Mouse (Mus musculus) adrenal gland, adult 8-10 months (tissue): ENCODE measurements around the gene Kcnd1. TPM values are rescaled to one million over a fixed set of nuclear protein-coding genes. Genes with fewer than 3 reads are reported as not detected.
"Not testable (repeated sequence)": the region's sequence is repeated elsewhere in the genome, so short reads cannot be mapped to it uniquely, and the experiment has no call there.

Experiments used
- DNase-seq: peaks from one replicate; pipeline ENCODE4 v3.0.0; 2022
- total RNA-seq, 4 experiments: library from RNA; stranded (reverse); gene quantifications; 2 replicates each; pipeline ENCODE4 v1.2.4; 2022

Kcnd1 gene
- 1 to 10 TPM in 3 of 4 experiments, under 1 TPM in 1; 0.81 to 2.1 (median 1.6) TPM for total RNA-seq

DNA sequence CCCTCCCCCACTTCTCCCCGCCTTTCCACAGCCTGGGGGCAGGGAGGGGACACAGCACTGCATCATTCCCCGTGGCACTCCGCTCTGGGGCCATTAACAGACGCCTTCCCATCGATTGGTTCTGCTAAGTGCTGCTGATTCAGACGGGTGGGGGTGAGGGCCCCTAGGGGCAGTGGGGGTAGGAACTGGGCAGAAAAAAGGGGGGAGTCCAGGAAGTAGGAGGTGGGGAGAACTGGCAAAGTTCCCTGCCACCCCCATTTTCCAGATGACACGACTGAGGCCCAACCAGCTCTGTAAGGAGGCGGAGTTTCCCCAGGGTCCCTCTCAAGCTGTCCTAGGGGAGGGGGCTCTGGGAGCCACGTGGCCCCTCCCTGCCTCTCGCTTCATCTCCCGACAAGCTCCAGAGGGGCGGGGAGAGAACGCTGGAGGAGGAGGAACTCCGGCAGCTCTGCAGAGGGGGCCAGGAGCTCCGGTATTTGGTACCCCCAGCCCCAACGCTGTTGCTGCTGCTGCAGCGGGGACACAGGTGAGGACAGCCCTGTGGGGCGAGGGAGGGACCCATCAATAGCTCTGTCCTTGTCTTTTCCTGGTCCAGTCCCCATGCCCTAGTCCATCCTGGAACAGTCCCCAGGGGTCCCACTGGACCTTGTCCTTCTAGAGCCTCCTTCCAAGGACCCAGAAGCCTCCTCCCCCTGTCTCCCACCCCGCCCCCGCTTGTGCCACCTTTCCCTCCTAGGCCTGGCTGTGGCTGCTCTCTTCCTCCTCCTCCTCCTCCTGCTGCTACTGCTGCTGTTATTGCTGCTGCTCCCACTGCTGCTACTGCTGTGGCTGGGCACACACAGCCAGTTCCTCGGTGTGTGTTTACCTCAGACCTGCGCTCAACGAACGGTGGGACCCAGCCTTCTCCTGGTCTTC lies at the start of gene Kcnd1:
Kcnd1 (plus strand) TSS at position 425 of the 915 bp plus-strand sequence.
- no peak for DNase-seq

GRCm38 (mm10) chrX:7772766-7773165 lies 49.3 kb upstream of the Kcnd1 start:
- DNase-seq = no peak

- DNase-seq = no peak
Observed at GRCm38 (mm10) chrX:7775501-7776205, 46.4 kb upstream of the Kcnd1 start.

- no peak for DNase-seq
Observed at GRCm38 (mm10) chrX:7776329-7777082, 45.6 kb upstream of the Kcnd1 start.

DNA sequence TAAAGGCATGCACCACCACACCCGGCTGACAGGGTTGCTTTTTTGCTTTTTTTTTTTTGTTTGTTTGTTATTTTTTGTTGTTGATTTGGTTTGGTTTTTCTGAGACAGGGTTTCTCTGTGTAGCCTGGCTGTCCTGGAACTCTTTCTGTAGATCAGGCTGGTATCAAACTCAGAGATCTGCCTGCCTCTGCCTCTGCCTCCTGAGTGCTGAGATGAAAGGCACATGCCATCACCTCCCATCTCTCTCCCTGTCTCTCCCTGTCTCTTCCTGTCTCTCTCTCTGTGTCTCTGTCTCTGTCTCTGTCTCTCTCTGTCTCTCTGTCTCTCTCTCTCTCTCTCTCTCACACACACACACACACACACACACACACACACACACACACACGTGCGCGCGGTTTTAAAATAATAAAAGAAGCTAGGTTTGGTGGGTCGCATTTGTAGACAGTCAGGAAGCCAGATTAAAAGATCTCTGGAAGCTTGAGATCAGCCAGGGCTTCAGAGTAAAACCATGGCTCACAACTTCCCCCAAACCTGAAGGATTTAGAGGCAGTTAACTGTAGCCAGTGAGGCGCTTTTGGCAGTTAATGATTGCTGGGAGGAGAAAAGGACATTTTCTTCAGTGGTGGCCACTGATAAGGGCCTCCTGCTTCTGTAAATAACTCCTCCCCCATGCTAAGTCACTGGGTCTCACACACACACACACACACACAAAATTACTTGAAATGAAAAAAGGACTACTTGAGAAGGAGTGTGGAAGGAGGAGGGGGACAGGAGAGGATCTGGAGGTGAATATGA lies 43.4 kb upstream of the Kcnd1 start:
- no peak for DNase-seq

GRCm38 (mm10) chrX:7779294-7779693 lies 42.8 kb upstream of the Kcnd1 start:
- DNase-seq = no peak

- DNase-seq = no peak
Observed at GRCm38 (mm10) chrX:7782603-7783092, 39.4 kb upstream of the Kcnd1 start.

DNA sequence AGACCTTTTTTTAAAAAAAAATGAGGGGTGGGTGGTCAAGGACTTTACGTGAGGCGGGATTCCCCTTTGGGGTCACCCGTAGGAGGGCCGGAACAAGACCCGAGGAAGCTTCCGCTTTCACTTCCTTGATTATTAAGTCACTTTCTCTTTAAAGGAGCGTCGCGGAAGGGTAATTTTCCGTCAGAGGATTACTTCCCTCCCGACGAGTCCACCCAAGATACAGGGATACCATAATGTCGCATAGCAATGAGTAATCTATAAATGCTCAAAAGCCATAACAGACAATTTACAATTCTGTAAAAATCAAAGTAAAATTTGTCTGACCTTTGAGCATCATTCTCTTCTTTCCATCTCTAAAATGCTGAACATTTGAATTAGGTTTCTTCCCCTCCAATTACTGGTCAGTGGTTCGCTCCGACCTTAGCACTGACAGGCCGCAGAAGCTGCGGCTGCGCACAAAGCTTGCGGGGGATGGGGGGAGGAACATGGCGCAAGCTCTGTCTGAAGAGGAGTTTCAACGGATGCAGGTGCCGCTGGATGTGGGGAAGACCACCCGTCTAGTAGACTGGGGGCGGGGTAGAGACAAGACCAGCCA lies 32.5 kb upstream of the Kcnd1 start, which contains the start of gene Gripap1:
Gripap1 (plus strand) TSS at position 224 of the 595 bp plus-strand sequence.
- peak; percentile 63 for DNase-seq

DNA sequence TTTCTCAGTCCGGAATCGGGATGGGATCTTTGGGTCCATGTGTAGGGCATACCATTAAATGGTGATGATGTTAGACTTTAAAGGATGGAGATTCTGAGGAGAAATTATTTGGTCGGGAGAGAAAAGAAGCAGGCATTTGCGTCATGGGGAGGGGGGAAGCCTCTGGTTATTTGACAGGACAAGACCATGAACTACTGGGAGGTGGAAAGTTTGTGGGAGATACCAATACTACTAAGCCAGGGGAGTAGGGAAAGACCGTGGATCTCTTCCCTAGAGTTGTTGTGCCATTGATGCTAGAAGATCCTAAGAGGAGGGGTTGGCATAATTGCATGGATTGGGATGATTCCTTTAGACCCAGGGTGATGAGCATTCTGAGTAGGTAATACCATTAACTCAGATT lies 31.8 kb upstream of the Kcnd1 start:
- DNase-seq = no peak

- DNase-seq = no peak
Observed at GRCm38 (mm10) chrX:7793361-7793760, 28.7 kb upstream of the Kcnd1 start.

- no peak for DNase-seq
Observed at GRCm38 (mm10) chrX:7795016-7795415, 27.1 kb upstream of the Kcnd1 start.

GRCm38 (mm10) chrX:7797327-7797726 lies 24.8 kb upstream of the Kcnd1 start:
- no peak for DNase-seq

DNA sequence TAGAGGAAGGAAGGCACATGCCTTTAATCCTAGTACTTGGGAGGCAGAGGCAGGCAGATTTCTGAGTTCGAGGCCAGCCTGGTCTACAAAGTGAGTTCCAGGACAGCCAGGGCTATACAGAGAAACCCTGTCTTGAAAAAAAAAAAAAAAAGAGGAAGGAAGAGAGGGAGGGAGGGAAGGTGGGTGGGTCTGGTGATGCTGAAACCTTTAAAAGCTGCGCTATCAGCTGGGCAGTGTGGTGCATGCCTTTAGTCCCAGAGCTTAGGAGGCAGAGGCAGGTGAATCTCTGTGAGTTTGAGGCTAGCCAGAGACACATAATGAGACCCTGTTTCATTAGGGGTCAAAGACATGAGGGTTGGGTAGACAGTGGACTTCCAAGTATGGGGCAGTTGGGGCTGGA lies 19.9 kb upstream of the Kcnd1 start:
- DNase-seq = not testable (repeated sequence)

GRCm38 (mm10) chrX:7815016-7815415 lies 7.1 kb upstream of the Kcnd1 start:
- DNase-seq = not testable (repeated sequence)

- DNase-seq = no peak
Observed at GRCm38 (mm10) chrX:7837146-7837545, 15.1 kb downstream of the Kcnd1 start.

DNA sequence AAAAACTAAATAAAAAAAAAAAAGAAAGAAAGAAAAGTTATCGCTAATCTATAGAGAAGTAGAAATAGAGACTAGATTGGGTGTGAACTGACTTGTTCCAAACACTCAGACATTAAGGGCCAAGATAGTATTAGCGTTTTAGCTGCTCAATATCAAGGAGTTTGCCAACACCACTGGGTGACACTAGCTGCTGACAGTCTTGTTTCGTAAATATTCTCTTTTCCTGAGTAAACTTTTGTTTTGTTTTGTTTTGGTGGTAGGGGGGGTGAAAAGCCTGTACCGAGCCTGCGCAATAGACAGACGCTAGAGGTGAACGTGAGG lies 18.7 kb downstream of the Kcnd1 start:
- DNase-seq = no peak

GRCm38 (mm10) chrX:7841163-7842162 lies 19.4 kb downstream of the Kcnd1 start, which contains the start of gene Otud5:
Gene Otud5 (plus strand): TSS chrX:7841364.
- DNase-seq = peak; percentile 97

DNA sequence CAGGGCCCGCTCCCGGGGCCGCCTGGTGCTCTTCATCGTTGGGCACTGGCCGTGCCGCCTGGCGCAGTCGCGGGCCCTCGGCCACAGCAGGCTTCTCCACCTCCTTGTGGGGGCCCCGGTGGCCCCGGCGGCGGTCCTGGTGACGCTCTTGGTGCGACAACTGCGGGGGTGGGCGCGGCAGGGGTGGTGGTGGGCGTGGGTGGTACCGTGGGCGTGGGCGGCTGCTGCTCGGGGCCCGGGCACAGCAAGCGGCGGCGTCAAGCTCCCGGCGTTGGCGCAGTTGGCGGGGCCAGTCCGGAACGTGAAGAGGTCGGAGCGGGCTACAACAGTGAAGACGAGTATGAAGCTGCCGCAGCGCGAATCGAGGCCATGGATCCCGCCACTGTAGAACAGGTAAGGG lies 20.2 kb downstream of the Kcnd1 start:
- no peak for DNase-seq

GRCm38 (mm10) chrX:7847845-7848244 lies 25.8 kb downstream of the Kcnd1 start:
- no peak for DNase-seq

GRCm38 (mm10) chrX:7854578-7854977 lies 32.5 kb downstream of the Kcnd1 start:
- DNase-seq = no peak
